Mouse (Mus musculus): ENCODE measurements at regions not wholly inside any gene's neighbourhood (a gene's known extent, or its start where the extent isn't known, plus 50 kb on each side); places are given as distances from the start of the nearest gene placed in this dataset.

- no peak for DNase-seq (ENCODE audit: extremely low read depth, low read depth)
Measured at GRCm38 (mm10) chr1:137334137-137334536, 373.9 kb upstream of the Nr5a2 start.

DNA sequence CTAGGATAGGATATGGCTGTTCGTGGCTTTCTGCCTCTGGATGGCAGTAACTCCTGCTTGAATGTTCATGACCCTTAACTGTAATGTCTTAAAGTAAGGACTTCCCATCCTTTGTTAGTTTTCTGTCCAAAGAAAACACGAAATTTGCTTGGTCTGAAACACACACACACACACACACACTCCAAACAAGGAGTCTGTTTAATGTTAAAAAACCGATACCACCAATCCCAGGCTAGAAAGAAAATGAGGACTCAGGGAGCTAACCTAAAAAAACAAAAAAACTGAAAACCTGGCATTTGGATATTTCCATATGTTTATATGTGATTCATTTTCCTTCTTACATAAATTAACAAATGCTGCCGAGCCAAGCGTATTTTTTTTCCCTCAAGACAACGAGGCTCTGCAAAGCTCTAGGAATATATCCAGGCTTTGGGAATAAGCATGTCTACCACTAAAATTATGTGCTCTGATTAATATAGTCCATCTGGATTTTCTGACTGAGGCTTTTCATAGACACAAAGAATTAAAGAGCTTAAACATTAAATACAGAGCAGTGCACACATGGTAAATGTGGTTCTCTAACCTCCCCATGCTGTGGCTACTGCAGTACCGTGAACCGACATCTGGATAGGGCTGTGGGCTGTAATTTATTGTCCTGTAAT, 372.0 kb upstream of the Nr5a2 start:
- DNase-seq (ENCODE audit: extremely low read depth, low read depth), result no peak

- DNase-seq (ENCODE audit: extremely low read depth, low read depth), result no peak
Measured at GRCm38 (mm10) chr1:137331746-137332107, 371.5 kb upstream of the Nr5a2 start.

GRCm38 (mm10) chr1:137330634-137331033, 370.4 kb upstream of the Nr5a2 start:
- no peak for DNase-seq (ENCODE audit: extremely low read depth, low read depth)

GRCm38 (mm10) chr1:137323884-137324594, 363.8 kb upstream of the Nr5a2 start:
- no peak for DNase-seq (ENCODE audit: extremely low read depth, low read depth)

DNA sequence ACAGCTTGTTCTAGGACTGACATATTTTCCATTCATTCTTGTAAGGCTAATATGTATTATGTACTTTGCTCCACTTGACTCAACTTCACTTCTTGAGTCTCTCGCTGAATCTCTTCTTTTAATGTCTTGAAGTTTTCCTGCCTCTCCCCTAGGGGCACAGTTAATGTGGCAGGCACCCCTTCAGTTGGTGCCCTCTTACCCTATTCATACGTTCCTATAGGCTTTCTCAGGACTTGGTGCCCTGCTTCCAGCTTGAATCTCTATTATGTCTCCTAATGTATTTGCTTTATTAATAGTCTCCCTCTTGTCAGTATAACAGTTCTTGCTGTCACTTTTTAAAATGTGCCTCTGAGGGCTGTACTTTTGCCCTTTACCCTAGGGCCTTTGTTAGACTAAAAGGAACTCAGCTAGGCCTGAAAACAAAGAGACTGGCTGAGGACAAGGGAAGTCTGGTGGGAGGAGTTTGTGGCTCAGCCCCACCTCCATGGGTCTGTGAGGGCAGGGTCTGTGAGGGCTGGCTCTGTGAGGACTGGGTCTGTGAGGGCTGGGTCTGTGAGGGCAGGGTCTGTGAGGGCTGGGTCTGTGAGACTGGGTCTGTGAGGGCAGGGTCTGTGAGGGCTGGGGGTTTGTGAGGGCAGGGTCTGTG, 362.9 kb upstream of the Nr5a2 start:
- no peak for DNase-seq (ENCODE audit: extremely low read depth, low read depth)

GRCm38 (mm10) chr1:137302757-137303422, 342.6 kb upstream of the Nr5a2 start:
- no peak for DNase-seq (ENCODE audit: extremely low read depth, low read depth)

DNA sequence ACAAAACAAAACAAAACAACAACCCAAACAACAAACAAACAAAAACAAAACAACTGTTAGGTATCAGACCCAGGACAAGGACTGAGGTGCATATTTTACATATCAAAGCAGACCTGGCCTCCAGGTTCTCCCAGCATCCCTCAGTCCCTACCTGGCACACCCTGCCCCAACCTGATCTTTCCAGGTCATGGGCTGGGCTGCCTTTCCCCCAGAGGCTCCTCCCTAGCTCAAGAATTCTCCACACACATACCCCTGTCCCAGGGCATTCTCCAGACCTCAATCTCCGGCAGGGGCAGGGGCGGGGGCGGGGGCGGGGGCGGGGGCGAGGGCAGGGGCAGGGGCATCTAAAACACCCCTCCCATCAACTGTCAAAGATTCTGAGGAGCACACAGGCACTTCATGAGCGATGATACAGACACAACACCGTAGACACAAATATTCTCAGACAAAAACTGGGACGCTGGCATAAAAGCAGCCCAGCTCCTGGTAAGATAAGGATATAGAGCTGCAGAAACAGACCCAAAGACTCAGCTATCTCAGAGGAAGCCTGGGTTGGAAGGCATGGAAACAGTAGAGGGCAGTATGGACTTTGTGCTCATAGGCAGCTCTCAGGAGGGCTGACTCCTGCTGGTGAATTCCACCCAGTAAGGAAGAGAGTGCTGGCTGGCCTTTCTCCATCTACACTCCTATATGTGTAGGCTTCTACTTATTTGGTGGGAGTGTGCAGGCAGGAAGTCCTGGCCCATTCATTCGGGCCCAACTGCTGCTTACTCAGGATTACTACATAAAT, 337.7 kb upstream of the Nr5a2 start:
- no peak for DNase-seq (ENCODE audit: extremely low read depth, low read depth)

GRCm38 (mm10) chr1:137289456-137289855, 329.2 kb upstream of the Nr5a2 start:
- DNase-seq (ENCODE audit: extremely low read depth, low read depth), result no peak

DNA sequence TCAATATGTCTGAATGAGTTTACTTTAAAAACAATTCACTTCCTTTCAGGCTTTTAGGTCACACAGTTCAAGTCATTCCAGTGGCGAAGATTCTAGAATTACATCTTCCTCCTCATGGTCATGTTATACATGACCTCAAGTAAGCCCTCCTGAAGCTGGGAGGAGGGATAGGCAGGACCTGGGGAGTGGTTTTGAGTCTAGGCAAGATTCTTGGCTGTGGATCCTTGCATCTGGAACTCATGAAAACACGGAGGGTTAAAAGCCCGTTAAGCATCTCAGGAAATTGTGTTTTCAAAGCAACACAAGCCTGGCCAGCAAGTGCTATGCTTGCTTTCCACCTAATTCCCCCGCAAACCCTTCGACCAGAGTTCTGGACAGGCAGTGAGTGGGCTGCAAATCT, 323.0 kb upstream of the Nr5a2 start:
- no peak for DNase-seq (ENCODE audit: extremely low read depth, low read depth)

DNA sequence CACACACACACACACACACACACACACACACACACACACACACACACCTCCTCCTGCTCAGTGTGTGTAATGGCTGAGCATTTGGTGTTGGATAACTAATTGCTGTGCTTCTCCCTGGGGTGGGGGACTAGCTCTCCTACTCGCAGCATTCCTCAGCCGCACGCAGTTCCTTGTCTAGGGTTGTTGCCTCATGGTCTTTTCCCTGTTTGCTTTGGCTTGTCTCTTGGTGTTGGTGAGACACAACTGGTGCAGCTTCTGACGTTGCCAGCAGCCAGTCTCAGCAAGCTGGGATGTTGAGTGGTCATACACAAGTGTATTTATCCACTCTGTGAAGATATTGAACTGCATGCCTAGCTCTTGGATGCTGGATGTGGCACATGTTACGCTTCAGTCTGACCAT, 322.2 kb upstream of the Nr5a2 start:
- DNase-seq (ENCODE audit: extremely low read depth, low read depth), result no peak

GRCm38 (mm10) chr1:137280391-137281386, 320.4 kb upstream of the Nr5a2 start:
- DNase-seq (ENCODE audit: extremely low read depth, low read depth), result no peak

GRCm38 (mm10) chr1:137279981-137280380, 319.7 kb upstream of the Nr5a2 start:
- no peak for DNase-seq (ENCODE audit: extremely low read depth, low read depth)

- no peak for DNase-seq (ENCODE audit: extremely low read depth, low read depth)
Measured at GRCm38 (mm10) chr1:137270659-137271612, 310.7 kb upstream of the Nr5a2 start.

GRCm38 (mm10) chr1:137262806-137263370, 302.6 kb upstream of the Nr5a2 start:
- no peak for DNase-seq (ENCODE audit: extremely low read depth, low read depth)

- DNase-seq (ENCODE audit: extremely low read depth, low read depth), result no peak
Measured at GRCm38 (mm10) chr1:137262121-137262525, 301.9 kb upstream of the Nr5a2 start.

DNA sequence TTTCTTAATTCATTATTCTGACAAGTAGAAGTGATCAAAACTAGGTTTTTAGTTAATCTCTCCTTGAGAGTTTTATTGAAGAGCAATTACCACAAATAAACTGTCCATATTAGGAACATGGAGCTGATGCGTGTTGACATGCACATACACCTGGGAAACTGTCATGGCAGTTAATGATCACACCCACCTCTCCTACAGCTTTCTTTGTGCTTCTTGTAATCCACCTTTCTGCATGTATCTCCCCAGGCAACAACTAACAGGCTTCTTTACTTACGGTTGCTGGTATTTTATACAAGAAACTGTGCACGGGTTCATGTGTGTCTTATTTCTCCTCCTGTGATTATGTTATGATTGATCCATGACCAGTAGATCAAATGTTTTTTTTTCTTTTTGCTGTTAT, 296.0 kb upstream of the Nr5a2 start:
- DNase-seq (ENCODE audit: extremely low read depth, low read depth), result no peak

DNA sequence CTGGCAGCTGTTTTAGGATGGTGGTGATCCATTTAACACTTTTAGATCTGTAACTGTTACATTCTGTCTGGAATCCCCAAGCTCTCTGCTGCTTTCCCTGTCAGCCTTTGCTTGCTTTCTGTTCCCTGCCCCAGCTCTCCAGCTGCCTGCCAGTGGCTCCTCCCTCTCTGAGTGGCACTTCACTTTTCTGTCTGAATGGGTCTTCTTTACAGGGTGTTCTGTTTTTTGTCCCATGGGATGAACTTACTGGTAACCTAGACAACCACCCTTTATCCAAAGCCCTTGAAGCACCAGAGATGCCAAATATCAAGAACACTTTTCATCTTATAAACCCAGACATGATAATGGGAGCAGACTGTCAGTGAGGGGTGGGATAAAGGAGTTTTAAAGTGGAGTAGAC, 294.8 kb upstream of the Nr5a2 start:
- no peak for DNase-seq (ENCODE audit: extremely low read depth, low read depth)

GRCm38 (mm10) chr1:137254634-137255033, 294.4 kb upstream of the Nr5a2 start:
- no peak for DNase-seq (ENCODE audit: extremely low read depth, low read depth)

Measured in MEL-GATA-1-ER (cell line).